Mouse (Mus musculus): ENCODE results near the gene Mamdc4. TPM values are rescaled to one million over a fixed set of nuclear protein-coding genes. Genes with fewer than 3 reads are reported as not detected.

Gene Mamdc4
- total RNA-seq, 2 experiments from 2014 or later: 1.4 to 2.3 TPM

DNA sequence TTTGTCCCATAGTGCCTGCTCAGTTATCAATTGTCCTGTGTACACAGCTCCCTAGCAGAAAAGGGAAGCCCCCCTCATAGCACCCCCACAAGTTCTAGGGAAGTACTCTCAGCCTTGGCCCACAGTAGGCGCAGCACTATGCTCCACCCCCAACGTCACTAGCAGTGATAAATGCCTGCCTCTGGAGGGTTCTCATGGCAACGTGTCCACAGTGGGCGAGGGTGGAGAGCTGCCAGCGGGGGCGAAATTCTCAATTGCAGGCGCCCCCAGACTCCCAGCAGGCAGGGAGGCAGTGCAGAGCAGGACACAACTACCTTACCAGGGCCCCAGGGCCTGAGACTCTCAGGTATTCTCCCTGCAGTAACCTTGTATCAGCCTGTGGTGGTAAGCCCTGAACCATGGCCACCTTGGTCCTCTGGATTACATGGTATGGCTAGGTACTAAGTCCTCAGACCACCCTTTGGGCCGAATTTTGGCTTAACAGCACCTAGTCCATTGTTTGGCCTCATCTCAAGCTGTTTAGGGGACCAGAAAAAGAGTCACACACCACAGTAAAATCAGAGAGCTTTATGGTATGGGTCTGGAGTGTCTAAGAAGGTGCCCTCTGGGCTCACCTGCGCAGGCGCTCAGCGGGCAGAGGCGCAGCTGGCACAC is 7.9 kb upstream of the Mamdc4 start:
- DNase-seq: peak; percentile 44

GRCm38 (mm10) chr2:25581901-25582301 is 7.3 kb upstream of the Mamdc4 start:
- peak; percentile 19 for DNase-seq

DNA sequence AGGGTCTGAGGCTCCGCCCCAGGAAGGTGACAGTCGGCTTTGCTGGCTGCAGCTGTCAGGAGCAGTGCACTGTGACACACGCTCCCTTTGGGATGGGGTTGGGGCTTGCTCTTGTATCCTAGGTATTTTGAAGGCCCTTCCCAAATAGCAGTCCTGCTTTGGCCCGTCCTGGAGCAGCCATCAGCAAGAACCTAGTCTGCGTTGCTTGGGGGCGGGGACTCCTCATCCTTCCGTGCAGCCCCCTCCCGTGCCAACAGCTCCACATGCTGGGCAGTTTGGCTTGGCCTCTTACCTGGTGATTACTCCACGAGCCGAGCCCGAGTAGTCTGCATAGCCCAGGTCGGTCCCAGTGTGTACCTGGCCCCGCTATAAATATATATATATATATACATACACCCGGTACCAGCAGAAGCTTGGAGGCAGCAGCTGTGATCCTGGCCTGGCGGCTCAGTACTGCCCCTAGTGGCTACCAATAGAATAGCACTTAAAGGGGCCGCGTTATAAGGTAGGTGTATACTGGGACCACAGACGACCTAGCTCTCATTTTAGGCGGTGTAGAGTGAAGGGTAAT is 6.7 kb upstream of the Mamdc4 start, which contains the start of gene Ajm1:
TSS of gene Ajm1 (minus strand) at position 464 of the 571 bp plus-strand sequence.
- DNase-seq: peak; percentile 71

GRCm38 (mm10) chr2:25580621-25581101 is 6.0 kb upstream of the Mamdc4 start:
- no peak for DNase-seq

- peak; percentile 48 for DNase-seq
Observed at GRCm38 (mm10) chr2:25579737-25580460, 5.3 kb upstream of the Mamdc4 start.

DNA sequence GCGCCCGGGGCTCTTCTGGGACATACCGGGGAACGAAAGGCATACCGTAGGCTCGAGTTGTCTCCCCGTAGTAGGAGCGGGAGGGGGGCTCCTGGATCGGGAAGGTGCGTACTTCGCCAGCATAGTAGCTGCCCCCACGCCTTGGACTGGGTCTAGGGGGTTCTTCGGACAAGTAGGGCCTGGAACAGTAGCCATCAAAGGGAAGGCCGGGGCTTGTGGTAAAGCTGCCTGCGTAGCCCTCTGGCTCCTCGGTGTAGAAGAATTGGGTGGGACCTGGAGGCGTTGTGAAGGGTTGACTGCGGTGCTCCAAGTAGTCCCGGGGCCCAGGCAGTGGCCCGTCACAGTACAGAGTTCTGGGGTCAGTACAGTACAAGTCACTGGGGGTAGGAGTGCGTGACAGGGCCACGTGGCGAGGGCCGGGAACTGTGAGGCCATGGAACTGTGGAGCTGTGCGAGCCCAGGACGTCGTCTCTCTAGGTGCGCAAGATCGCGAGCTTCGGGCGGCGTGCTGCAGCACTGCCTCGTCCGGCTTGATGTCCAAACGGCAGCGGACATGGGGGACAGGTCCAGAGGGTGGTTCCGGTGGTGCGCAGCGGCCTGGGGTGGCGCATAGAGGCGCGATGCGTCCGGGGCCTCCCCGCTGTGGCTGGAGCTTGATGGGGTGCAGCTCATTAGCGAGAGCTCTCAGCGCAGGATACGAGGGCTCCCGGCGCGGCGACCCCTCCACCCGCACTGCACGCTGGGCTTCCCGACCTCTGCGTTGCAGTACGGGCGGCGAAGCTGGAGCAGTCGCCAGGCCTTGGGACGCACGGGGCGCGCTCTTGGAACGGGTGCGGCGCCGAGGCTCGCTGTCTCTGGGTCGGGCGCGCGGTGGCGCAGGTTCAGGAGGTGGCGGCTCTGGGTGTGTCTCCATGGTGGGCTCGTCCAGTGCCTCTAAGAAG is 4.4 kb upstream of the Mamdc4 start:
- DNase-seq: peak; percentile 17

DNA sequence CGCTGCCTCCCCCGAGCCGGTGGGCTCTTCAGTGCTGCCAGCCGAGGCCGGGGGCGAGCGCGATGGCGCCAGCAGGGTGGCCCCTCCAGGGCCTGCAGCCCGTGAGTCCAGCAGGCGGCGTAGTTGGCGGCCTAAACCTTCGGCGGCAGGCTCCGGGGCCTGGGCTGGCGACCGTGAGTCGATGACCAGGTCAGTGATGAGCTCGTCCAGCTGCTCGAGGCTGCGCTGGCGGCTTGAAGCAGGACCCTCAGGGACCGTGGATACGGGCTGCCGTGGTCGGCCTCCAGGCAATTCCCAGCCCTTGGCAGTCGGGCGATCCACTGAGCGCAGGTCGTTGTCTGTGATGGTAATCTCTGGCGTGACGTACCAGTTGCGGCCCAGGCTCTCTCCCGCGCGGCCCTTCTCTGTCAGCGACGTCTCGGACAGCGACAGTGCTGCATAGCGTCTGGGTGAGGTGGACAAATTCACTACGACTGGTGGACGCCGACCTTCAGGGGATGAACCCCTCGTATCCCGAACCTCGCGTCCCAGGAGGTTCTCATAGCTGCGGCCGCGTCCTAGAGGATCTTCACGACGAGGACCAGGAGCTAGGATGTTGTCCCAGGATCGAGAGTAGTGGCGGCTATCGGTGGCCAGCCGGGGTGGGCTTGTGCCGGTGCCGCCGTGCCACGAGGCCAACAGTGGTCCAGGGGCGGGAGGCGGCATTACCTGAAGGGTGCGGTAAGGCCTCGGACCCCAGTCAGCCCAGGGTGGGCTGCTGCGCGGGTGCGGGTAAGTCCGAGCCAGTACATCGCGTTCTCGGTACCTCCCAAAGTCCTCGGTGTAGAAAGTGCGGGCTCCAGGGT is 3.5 kb upstream of the Mamdc4 start:
- DNase-seq: peak; percentile 42

DNA sequence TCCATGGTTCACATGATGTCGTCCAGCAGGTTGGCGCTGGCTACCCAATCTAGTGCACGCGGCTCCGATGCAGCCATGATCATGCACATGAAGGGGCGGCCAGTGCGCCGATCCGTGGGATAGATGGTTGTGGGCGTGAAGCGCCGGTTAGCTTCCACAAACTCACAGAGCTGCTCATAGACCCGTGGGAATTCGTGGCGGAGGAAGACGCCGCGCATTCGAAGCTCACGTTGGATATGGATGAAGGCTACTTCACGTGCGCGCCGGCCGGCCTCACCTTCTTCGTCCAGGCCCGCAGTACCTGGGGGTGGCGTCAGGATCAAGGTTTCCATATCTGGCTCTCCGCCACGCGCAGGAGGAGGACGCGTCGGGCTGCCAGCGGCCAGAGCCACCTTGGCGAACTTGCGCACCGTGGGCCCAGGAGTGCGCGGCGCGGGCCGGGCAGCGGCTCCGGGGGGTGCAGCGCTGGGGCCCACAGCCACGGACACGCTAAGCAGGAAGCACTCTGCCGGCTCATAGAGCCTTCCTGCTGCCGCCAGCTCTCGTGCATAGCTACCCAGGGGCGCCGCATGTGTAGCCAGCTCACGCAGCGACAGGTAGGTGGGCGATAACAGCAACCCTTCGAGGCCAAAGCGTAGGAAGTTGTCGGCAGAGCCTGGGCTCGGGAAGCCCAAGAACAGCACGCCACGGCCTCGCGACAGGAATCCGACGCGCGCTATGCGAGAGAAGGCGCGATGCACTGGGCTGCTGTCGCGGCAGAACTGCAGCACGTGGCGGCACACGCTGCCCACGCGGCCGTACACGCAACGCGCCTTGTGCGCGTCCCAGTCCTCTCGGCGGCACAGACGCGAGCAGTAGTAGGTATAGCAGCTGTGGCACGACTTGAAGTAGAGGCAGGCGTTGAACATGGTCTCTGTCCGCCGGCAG is 2.6 kb upstream of the Mamdc4 start:
- DNase-seq: no peak

GRCm38 (mm10) chr2:25576028-25576850 is 1.6 kb upstream of the Mamdc4 start:
- no peak for DNase-seq

- DNase-seq: peak; percentile 61
Observed at GRCm38 (mm10) chr2:25575432-25576027, 885 bp upstream of the Mamdc4 start.

- no peak for DNase-seq
Observed at GRCm38 (mm10) chr2:25574136-25574535, 509 bp downstream of the Mamdc4 start.

GRCm38 (mm10) chr2:25573068-25573467 is 1.6 kb downstream of the Mamdc4 start:
- DNase-seq: no peak

GRCm38 (mm10) chr2:25571221-25571620 is 3.4 kb downstream of the Mamdc4 start:
- peak; percentile 13 for DNase-seq

DNA sequence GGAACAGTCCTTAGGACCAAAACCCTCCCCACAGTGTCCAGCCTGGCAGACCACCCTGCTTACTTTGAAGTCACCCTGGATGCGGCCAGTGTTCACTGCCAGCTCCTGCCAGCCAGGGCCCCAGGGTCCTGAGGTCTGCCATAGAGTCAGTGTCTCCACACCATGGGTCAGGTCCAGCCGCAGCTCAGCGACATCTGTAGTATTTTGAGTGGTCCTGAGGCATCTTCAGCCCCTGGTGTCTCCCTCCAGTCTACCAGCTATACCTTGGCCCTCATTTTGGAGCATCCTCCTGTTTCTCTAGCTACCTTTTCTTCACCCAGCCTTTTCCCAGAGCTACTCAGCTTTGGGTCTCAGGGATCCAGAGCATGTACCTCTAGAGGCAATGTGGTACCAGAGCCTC is 5.3 kb downstream of the Mamdc4 start:
- no peak for DNase-seq

DNA sequence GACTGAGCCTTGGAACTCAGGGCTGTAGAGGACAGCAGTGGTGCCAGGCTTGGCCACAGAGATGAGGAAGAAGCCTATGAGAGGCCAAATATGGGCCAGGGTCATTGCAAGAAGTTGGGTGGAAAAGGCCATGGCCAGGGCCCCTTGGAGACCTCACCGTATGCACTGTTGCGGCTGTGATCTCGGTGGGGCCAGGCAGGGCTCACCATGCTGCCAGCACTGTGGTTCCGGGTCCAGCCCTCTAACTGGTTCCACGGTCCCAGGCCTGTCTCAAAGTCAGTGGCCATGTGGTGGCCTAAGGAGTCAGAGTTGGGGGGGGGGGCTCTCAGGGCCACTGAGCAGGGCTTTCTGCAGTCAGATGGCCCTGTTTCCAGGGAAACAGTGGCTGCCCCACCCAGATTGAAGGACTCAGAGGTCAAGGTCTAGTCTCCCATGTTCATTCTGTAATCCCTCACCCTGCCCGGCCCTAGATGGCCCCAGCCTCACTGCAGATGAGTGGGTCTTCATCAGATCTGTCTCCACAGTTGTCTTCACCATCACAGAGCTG is 6.1 kb downstream of the Mamdc4 start:
- DNase-seq: no peak

- peak; percentile 22 for DNase-seq
Observed at GRCm38 (mm10) chr2:25566558-25566957, 8.1 kb downstream of the Mamdc4 start.

DNA sequence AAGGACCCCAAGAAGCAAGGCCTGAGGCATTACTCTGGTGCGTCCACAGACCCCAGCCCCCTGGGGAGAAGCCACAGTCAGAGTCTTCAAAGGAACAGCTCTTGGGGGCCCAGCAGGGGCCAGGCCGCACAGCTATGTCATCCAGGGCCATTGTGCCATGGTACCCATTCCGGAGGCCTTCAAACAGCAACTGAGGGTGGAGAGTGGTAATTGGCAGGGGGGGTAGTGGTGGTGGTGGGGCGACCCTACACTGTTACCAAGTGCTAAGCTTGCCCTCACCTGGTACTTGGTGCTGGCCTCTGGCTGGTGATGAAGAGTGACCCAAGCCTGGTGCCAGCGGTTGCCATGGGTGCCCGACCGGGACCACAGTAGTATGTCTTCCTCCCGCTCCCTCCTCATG is 8.9 kb downstream of the Mamdc4 start:
- no peak for DNase-seq

- DNase-seq: no peak
Observed at GRCm38 (mm10) chr2:25561946-25562345, 12.7 kb downstream of the Mamdc4 start.

- DNase-seq: no peak
Observed at GRCm38 (mm10) chr2:25560551-25560950, 14.1 kb downstream of the Mamdc4 start.

All from heart, postnatal 4 days (tissue).